Mouse (Mus musculus): ENCODE results near the gene Ifitm2.

- TF ChIP-seq POLR2AphosphoS2 (IDR thresholded peaks at IDR 0.05; ENCODE audit: low read depth, low read length) (no peak), RAD21 (IDR thresholded peaks at IDR 0.05; ENCODE audit: low read depth, low read length) (no peak), MXI1 (IDR thresholded peaks at IDR 0.05; ENCODE audit: low read depth, low read length) (no peak), MAFK (IDR thresholded peaks at IDR 0.05; ENCODE audit: insufficient replicate concordance, low read length) (no peak), RCOR1 (conservative IDR thresholded peaks at IDR 0.05; ENCODE audit: low read depth, low read length) (no peak), TBP (conservative IDR thresholded peaks at IDR 0.05; ENCODE audit: low read depth, low read length) (no peak), PAX5 (IDR thresholded peaks at IDR 0.05; ENCODE audit: low read length) (no peak), NELFE (IDR thresholded peaks at IDR 0.05; ENCODE audit: low read depth, low read length) (no peak), CTCF (conservative IDR thresholded peaks at IDR 0.05 in 1 of 2, IDR thresholded peaks at IDR 0.05 in 1 of 2; ENCODE audit: low read depth in 2 of 2, low read length in 2 of 2) (no peak), USF2 (conservative IDR thresholded peaks at IDR 0.05; ENCODE audit: low read depth, low read length) (no peak), MAZ (IDR thresholded peaks at IDR 0.05; ENCODE audit: low read depth, low read length) (no peak), EP300 (IDR thresholded peaks at IDR 0.05; ENCODE audit: low read length) (no peak), ZNF384 (IDR thresholded peaks at IDR 0.05; ENCODE audit: low read depth, low read length) (no peak), ETS1 (conservative IDR thresholded peaks at IDR 0.05; ENCODE audit: low read depth, low read length) (no peak)
Measured at GRCm38 (mm10) chr7:140990185-140990584, 34.4 kb upstream of the Ifitm2 start.
